Mouse (Mus musculus) myocyte (in vitro differentiated cells): ENCODE data around the gene Sox21.

Experiments
- POLR2A ChIP-seq: IDR thresholded peaks from one replicate; pipeline ENCODE4 v1.6.1; 2011; ENCODE audit warnings: low read depth, mild to moderate bottlenecking, control low read depth, moderate library complexity; ENCODE audit not compliant: insufficient read length
- POLR2AphosphoS2 ChIP-seq: IDR thresholded peaks from one replicate; pipeline ENCODE4 v1.6.1; 2011; ENCODE audit warnings: low read depth, control low read depth; ENCODE audit not compliant: insufficient read length
- TCF12 ChIP-seq: IDR thresholded peaks from one replicate; pipeline ENCODE4 v1.6.1; 2011; ENCODE audit warnings: mild to moderate bottlenecking, control low read depth; ENCODE audit not compliant: poor library complexity, insufficient read depth, severe bottlenecking
- USF1 ChIP-seq: IDR thresholded peaks from one replicate; pipeline ENCODE4 v1.6.1; 2011; ENCODE audit warnings: low read depth, mild to moderate bottlenecking, control low read depth, moderate library complexity

GRCm38 (mm10) chr14:118253381-118253780, 16.6 kb upstream of the Sox21 start:
- TF ChIP-seq POLR2A, result no peak
- no peak for TF ChIP-seq USF1
- no peak for TF ChIP-seq POLR2AphosphoS2
- TF ChIP-seq TCF12, result no peak
